In genomic region chr8:84790537-84790936, GRCm38 (mm10) we compare ENCODE assay signal across 13 mouse cellular contexts. TPM values are rescaled to one million over a fixed set of nuclear protein-coding genes. Genes with fewer than 3 reads are reported as not detected.
DNase-seq lines count a peak whose midpoint lies in the region; ATAC-seq and TF ChIP-seq lines count a peak whose summit lies in the region.
"Had no signal": no experiment of that assay in that cellular context is flagged by ENCODE, and none has a peak within 500 bp of the region (broad histone marks: within the 10 kb centered on the region; RNA-seq: fewer than 3 reads in every experiment).

No protein-coding gene starts in this region.

- no peak overlapping the region for H3K27ac ChIP-seq in heart, embryonic 11.5 days (ENCODE audit: low read depth, low read length)
- no peak overlapping the region for H3K27ac ChIP-seq in liver, embryonic 12.5 days
- no peak overlapping the region for H3K27ac ChIP-seq in liver, postnatal 0 days (ENCODE audit: low read depth)
- H3K27ac ChIP-seq in stomach, embryonic 16.5 days (ENCODE audit: low read length): no peak overlapping the region
- H3K27ac ChIP-seq: kidney, postnatal 0 days; midbrain, embryonic 10.5 days; neural tube, embryonic 13.5 days had no signal

- H3K4me3 ChIP-seq in heart, embryonic 11.5 days (ENCODE audit: low read depth, low read length): no peak overlapping the region
- no peak overlapping the region for H3K4me3 ChIP-seq in liver, embryonic 12.5 days
- H3K4me3 ChIP-seq in liver, postnatal 0 days (ENCODE audit: low read depth, low read length): no peak overlapping the region
- H3K4me3 ChIP-seq in stomach, embryonic 16.5 days (replicated peaks; ENCODE audit: low read length): no peak overlapping the region
- H3K4me3 ChIP-seq: midbrain, embryonic 10.5 days; neural tube, embryonic 13.5 days had no signal

- DNase-seq in adrenal gland, postnatal 10 days: peak; percentile 46
- no peak for DNase-seq in adrenal gland, postnatal 4 days (ENCODE audit: low spot score in 2 of 2)
- no peak for DNase-seq in heart, postnatal 36 days
- DNase-seq in liver, postnatal 0 days: no peak
- DNase-seq: lung, adult 18-20 months; thymus, postnatal 4 days had no signal

- peaks cover 87% of the 10 kb centered on the region for H3K27me3 ChIP-seq in heart, embryonic 11.5 days (ENCODE audit: control insufficient read depth, insufficient read depth, low read length)
- H3K27me3 ChIP-seq in liver, embryonic 12.5 days (replicated peaks): peaks cover 98% of the 10 kb centered on the region
- peaks cover 29% of the 10 kb centered on the region for H3K27me3 ChIP-seq in liver, postnatal 0 days (ENCODE audit: insufficient read depth, low read length)
- peaks cover 17% of the 10 kb centered on the region for H3K27me3 ChIP-seq in stomach, embryonic 16.5 days (ENCODE audit: control insufficient read depth, insufficient read depth, low read length)

- no peak overlapping the region for H3K4me2 ChIP-seq in heart, embryonic 11.5 days
- H3K4me2 ChIP-seq in liver, embryonic 12.5 days: no peak overlapping the region
- no peak overlapping the region for H3K4me2 ChIP-seq in liver, postnatal 0 days (ENCODE audit: low read depth, low read length)
- no peak overlapping the region for H3K4me2 ChIP-seq in stomach, embryonic 16.5 days (ENCODE audit: low read depth, low read length)
- H3K4me2 ChIP-seq: neural tube, embryonic 13.5 days had no signal

- H3K9me3 ChIP-seq in heart, embryonic 11.5 days (replicated peaks; ENCODE audit: control insufficient read depth, low read length): no peaks in the 10 kb centered on the region
- H3K9me3 ChIP-seq in liver, embryonic 12.5 days (replicated peaks): no peaks in the 10 kb centered on the region
- H3K9me3 ChIP-seq in liver, postnatal 0 days (ENCODE audit: low read length): no peaks in the 10 kb centered on the region
- no peaks in the 10 kb centered on the region for H3K9me3 ChIP-seq in stomach, embryonic 16.5 days (replicated peaks; ENCODE audit: control insufficient read depth, low read length)
- H3K9me3 ChIP-seq: midbrain, embryonic 10.5 days; neural tube, embryonic 13.5 days had no signal

- peaks cover 8% of the 10 kb centered on the region for H3K4me1 ChIP-seq in heart, embryonic 11.5 days (ENCODE audit: control insufficient read depth, insufficient read depth, low read length)
- 0 out of 2 replicates have a peak, but pooled peaks cover 12% of the 10 kb centered on the region for H3K4me1 ChIP-seq in liver, embryonic 12.5 days
- H3K4me1 ChIP-seq in liver, postnatal 0 days (ENCODE audit: insufficient read depth): peaks cover 6% of the 10 kb centered on the region; the same call in 1 of the 2 replicates
- H3K4me1 ChIP-seq in stomach, embryonic 16.5 days (ENCODE audit: control insufficient read depth, insufficient read depth, low read length): peaks cover 74% of the 10 kb centered on the region

- TF ChIP-seq CTCF in liver, postnatal 0 days (IDR thresholded peaks at IDR 0.05; ENCODE audit: low read depth): no peak

- intact Hi-C loops in heart, postnatal 36 days (cut with DNase I): no loop called here

- WGBS in heart, embryonic 11.5 days (ENCODE audit: insufficient replicate concordance): 72% methylated on average over 2 of the region's 2 CpGs
- WGBS in liver, embryonic 12.5 days (ENCODE audit: insufficient replicate concordance): 65% methylated on average over 2 of the region's 2 CpGs
- WGBS in liver, postnatal 0 days (ENCODE audit: insufficient replicate concordance): 63% methylated on average over 2 of the region's 2 CpGs
- WGBS in stomach, embryonic 16.5 days: 62% methylated on average over 2 of the region's 2 CpGs

- no peak for ATAC-seq in heart, embryonic 11.5 days (replicated peaks; ENCODE audit: insufficient number of reproducible peaks, low FRiP score, low TSS enrichment)
- 0 out of 2 replicates have a peak, but pooled peaks have one; percentile 25 for ATAC-seq in liver, embryonic 12.5 days
- ATAC-seq in liver, postnatal 0 days: no peak
- ATAC-seq in stomach, embryonic 16.5 days (ENCODE audit: insufficient read depth, low FRiP score): no peak
- no peak for ATAC-seq in activated CD4-positive, CD25-positive, alpha-beta regulatory T cell, adult 4 months

- H3K9ac ChIP-seq in heart, embryonic 11.5 days (ENCODE audit: low read depth, low read length): 0 out of 2 replicates have a peak overlapping the region, but pooled peaks have one; percentile 28
- H3K9ac ChIP-seq in liver, embryonic 12.5 days: no peak overlapping the region
- no peak overlapping the region; the same call in 1 of the 2 replicates for H3K9ac ChIP-seq in liver, postnatal 0 days (replicated peaks)
- peak overlapping the region; percentile 27; the same call in 1 of the 2 replicates for H3K9ac ChIP-seq in stomach, embryonic 16.5 days (ENCODE audit: low read length)
- H3K9ac ChIP-seq: neural tube, embryonic 13.5 days had no signal

- no peak for TF ChIP-seq EP300 in liver, postnatal 0 days (IDR thresholded peaks at IDR 0.05; ENCODE audit: low read depth)

- no peaks in the 10 kb centered on the region for H3K36me3 ChIP-seq in heart, embryonic 11.5 days (ENCODE audit: control insufficient read depth, insufficient read depth, low read length)
- no peaks in the 10 kb centered on the region for H3K36me3 ChIP-seq in liver, embryonic 12.5 days
- no peaks in the 10 kb centered on the region for H3K36me3 ChIP-seq in liver, postnatal 0 days (replicated peaks; ENCODE audit: insufficient read depth, low read length)
- H3K36me3 ChIP-seq in stomach, embryonic 16.5 days (ENCODE audit: control insufficient read depth, insufficient read depth, low read length): no peaks in the 10 kb centered on the region
- H3K36me3 ChIP-seq: midbrain, embryonic 10.5 days; neural tube, embryonic 13.5 days had no signal

RNA-seq across cellular contexts. Expression of gene Nfix, which starts 9.6 kb away (rescaled TPM):
- total RNA-seq in adrenal gland, postnatal 10 days (2021): 100 to 1,000 TPM; 145 to 200 TPM
- 100 to 1,000 TPM; 134 to 137 TPM for total RNA-seq in adrenal gland, postnatal 4 days (2021)
- polyA plus RNA-seq in heart, embryonic 11.5 days (2014; fragmentation: Nextera tagmentation; extraction: Ambion mirVana): 6.1 and 7.6 TPM in 2 replicates
- 100 to 1,000 TPM; 279 to 296 TPM for total RNA-seq in heart, postnatal 36 days (2021)
- polyA plus RNA-seq in liver, embryonic 12.5 days (2016; fragmentation: Nextera tagmentation; extraction: Ambion mirVana): 2.8 and 2.9 TPM in 2 replicates
- polyA plus RNA-seq in liver, postnatal 0 days (2015; fragmentation: Nextera tagmentation; extraction: Ambion mirVana): 4.7 and 5.4 TPM in 2 replicates
- 36.5 and 37.8 TPM in 2 replicates for polyA plus RNA-seq in stomach, embryonic 16.5 days (2015; fragmentation: Nextera tagmentation; extraction: Ambion mirVana)
- polyA plus RNA-seq in activated CD4-positive, CD25-positive, alpha-beta regulatory T cell, adult 4 months (2017; shearing (Covaris generic)): 1 to 10 TPM; 2.0 to 2.2 TPM

RNA-seq across cellular contexts. Expression of gene Dand5, which starts 32.1 kb away (rescaled TPM):
- total RNA-seq in adrenal gland, postnatal 10 days (2021): 1 to 10 TPM; 5.0 to 6.9 TPM
- total RNA-seq in adrenal gland, postnatal 4 days (2021): 1 to 10 TPM; 5.7 to 6.7 TPM
- polyA plus RNA-seq in heart, embryonic 11.5 days (2014; fragmentation: Nextera tagmentation; extraction: Ambion mirVana): 5.0 and 6.0 TPM in 2 replicates
- total RNA-seq in heart, postnatal 36 days (2021): 1 to 10 TPM; 9.3 to 9.9 TPM
- polyA plus RNA-seq in liver, embryonic 12.5 days (2016; fragmentation: Nextera tagmentation; extraction: Ambion mirVana): 3.4 and 4.3 TPM in 2 replicates
- polyA plus RNA-seq in liver, postnatal 0 days (2015; fragmentation: Nextera tagmentation; extraction: Ambion mirVana): 2.4 and 2.5 TPM in 2 replicates
- 6.0 and 7.2 TPM in 2 replicates for polyA plus RNA-seq in stomach, embryonic 16.5 days (2015; fragmentation: Nextera tagmentation; extraction: Ambion mirVana)
- polyA plus RNA-seq in activated CD4-positive, CD25-positive, alpha-beta regulatory T cell, adult 4 months (2017; shearing (Covaris generic)): 1 to 10 TPM; 4.2 to 4.5 TPM

RNA-seq across cellular contexts. Expression of gene Gadd45gip1, which starts 40.8 kb away (rescaled TPM):
- total RNA-seq in adrenal gland, postnatal 10 days (2021): 10 to 100 TPM; 39.2 to 40.0 TPM
- 10 to 100 TPM; 46.9 to 48.0 TPM for total RNA-seq in adrenal gland, postnatal 4 days (2021)
- 51.5 and 52.2 TPM in 2 replicates for polyA plus RNA-seq in heart, embryonic 11.5 days (2014; fragmentation: Nextera tagmentation; extraction: Ambion mirVana)
- 10 to 100 TPM; 28.5 to 29.5 TPM for total RNA-seq in heart, postnatal 36 days (2021)
- 69.9 and 71.0 TPM in 2 replicates for polyA plus RNA-seq in liver, embryonic 12.5 days (2016; fragmentation: Nextera tagmentation; extraction: Ambion mirVana)
- polyA plus RNA-seq in liver, postnatal 0 days (2015; fragmentation: Nextera tagmentation; extraction: Ambion mirVana): 31.9 and 34.9 TPM in 2 replicates
- polyA plus RNA-seq in stomach, embryonic 16.5 days (2015; fragmentation: Nextera tagmentation; extraction: Ambion mirVana): 42.0 and 49.5 TPM in 2 replicates
- 10 to 100 TPM; 18.5 to 21.5 TPM for polyA plus RNA-seq in activated CD4-positive, CD25-positive, alpha-beta regulatory T cell, adult 4 months (2017; shearing (Covaris generic))

RNA-seq across cellular contexts. Expression of gene Rad23a, which starts 49.9 kb away (rescaled TPM):
- total RNA-seq in adrenal gland, postnatal 10 days (2021): 100 to 1,000 TPM in 1 of 2 experiments, 10 to 100 TPM in 1; 89.4 to 108 TPM
- 10 to 100 TPM; 86.4 to 93.8 TPM for total RNA-seq in adrenal gland, postnatal 4 days (2021)
- polyA plus RNA-seq in heart, embryonic 11.5 days (2014; fragmentation: Nextera tagmentation; extraction: Ambion mirVana): 125 and 127 TPM in 2 replicates
- 10 to 100 TPM; 84.0 to 87.4 TPM for total RNA-seq in heart, postnatal 36 days (2021)
- 274 and 281 TPM in 2 replicates for polyA plus RNA-seq in liver, embryonic 12.5 days (2016; fragmentation: Nextera tagmentation; extraction: Ambion mirVana)
- polyA plus RNA-seq in liver, postnatal 0 days (2015; fragmentation: Nextera tagmentation; extraction: Ambion mirVana): 154 and 164 TPM in 2 replicates
- polyA plus RNA-seq in stomach, embryonic 16.5 days (2015; fragmentation: Nextera tagmentation; extraction: Ambion mirVana): 106 and 122 TPM in 2 replicates
- polyA plus RNA-seq in activated CD4-positive, CD25-positive, alpha-beta regulatory T cell, adult 4 months (2017; shearing (Covaris generic)): 100 to 1,000 TPM; 125 to 131 TPM

RNA-seq across cellular contexts. Expression of gene Calr, which starts 56.2 kb away (rescaled TPM):
- total RNA-seq in adrenal gland, postnatal 10 days (2021): 100 to 1,000 TPM; 404 to 492 TPM
- total RNA-seq in adrenal gland, postnatal 4 days (2021): 100 to 1,000 TPM; 480 to 531 TPM
- polyA plus RNA-seq in heart, embryonic 11.5 days (2014; fragmentation: Nextera tagmentation; extraction: Ambion mirVana): 830 and 894 TPM in 2 replicates
- total RNA-seq in heart, postnatal 36 days (2021): 100 to 1,000 TPM; 337 to 380 TPM
- 590 and 610 TPM in 2 replicates for polyA plus RNA-seq in liver, embryonic 12.5 days (2016; fragmentation: Nextera tagmentation; extraction: Ambion mirVana)
- polyA plus RNA-seq in liver, postnatal 0 days (2015; fragmentation: Nextera tagmentation; extraction: Ambion mirVana): 331 and 375 TPM in 2 replicates
- 1,028 and 1,118 TPM in 2 replicates for polyA plus RNA-seq in stomach, embryonic 16.5 days (2015; fragmentation: Nextera tagmentation; extraction: Ambion mirVana)
- 100 to 1,000 TPM; 269 to 303 TPM for polyA plus RNA-seq in activated CD4-positive, CD25-positive, alpha-beta regulatory T cell, adult 4 months (2017; shearing (Covaris generic))

Comparison
In these comparisons a context has a peak if more than half of its experiments do, and no peak if none do; other contexts are left out.
1. H3K9ac ChIP-seq: peak in heart, embryonic 11.5 days (single experiment) and stomach, embryonic 16.5 days (single experiment); none in liver, embryonic 12.5 days (single experiment) and liver, postnatal 0 days (single experiment).